Comparison of ENCODE assay signal across 14 mouse cellular contexts in the genomic region with DNA sequence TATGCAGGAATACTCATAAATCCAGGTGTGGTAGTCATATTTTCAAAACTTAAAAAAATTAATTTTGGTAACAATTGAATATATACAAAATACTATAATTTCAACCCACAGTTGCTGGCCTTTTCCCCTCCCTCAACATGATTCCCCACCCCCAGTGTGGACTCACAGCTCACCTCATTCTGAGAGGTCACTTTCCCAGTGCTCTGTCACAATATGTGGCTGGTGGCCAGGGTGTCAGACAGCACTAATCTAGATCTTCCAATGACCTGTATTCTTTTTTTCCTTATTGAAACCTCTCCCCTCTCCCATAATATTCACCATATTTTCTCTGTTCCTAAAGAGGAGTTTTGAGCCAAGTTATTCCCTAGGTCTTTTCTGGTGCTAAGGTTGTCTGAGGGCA.
"Had no signal": no experiment of that assay in that cellular context is flagged by ENCODE, and none has a peak within 500 bp of the region (broad histone marks: within the 10 kb centered on the region; RNA-seq: fewer than 3 reads in every experiment).

No protein-coding gene starts in this region.

- H3K27ac ChIP-seq: kidney, postnatal 0 days; limb, embryonic 12.5 days; liver, embryonic 14.5 days; midbrain, embryonic 10.5 days; midbrain, embryonic 15.5 days; neural tube, embryonic 12.5 days; stomach, postnatal 0 days had no signal

- H3K4me3 ChIP-seq: limb, embryonic 12.5 days; midbrain, embryonic 10.5 days; midbrain, embryonic 15.5 days; neural tube, embryonic 12.5 days had no signal

- H3K27me3 ChIP-seq: limb, embryonic 12.5 days; midbrain, embryonic 15.5 days; neural tube, embryonic 12.5 days had no signal

- H3K4me2 ChIP-seq: limb, embryonic 12.5 days; lung, embryonic 14.5 days; midbrain, embryonic 15.5 days; neural tube, embryonic 12.5 days had no signal

- H3K4me1 ChIP-seq: limb, embryonic 12.5 days; midbrain, embryonic 10.5 days; midbrain, embryonic 15.5 days; neural tube, embryonic 12.5 days had no signal

- H3K36me3 ChIP-seq: limb, embryonic 12.5 days; midbrain, embryonic 10.5 days; midbrain, embryonic 15.5 days; neural tube, embryonic 12.5 days had no signal

- DNase-seq: kidney, adult 9 months; kidney, postnatal 36 days; lung, embryonic 14.5 days; lung, postnatal 10 days; lung, postnatal 4 days; thymus, postnatal 14 days had no signal

- ATAC-seq: intestine, embryonic 16.5 days; midbrain, embryonic 15.5 days had no signal

- H3K9me3 ChIP-seq: limb, embryonic 12.5 days; midbrain, embryonic 10.5 days; midbrain, embryonic 15.5 days; neural tube, embryonic 12.5 days had no signal

- H3K9ac ChIP-seq: limb, embryonic 12.5 days; liver, embryonic 14.5 days; lung, embryonic 14.5 days; midbrain, embryonic 15.5 days; neural tube, embryonic 12.5 days had no signal
